Mouse (Mus musculus) cerebellum, adult (tissue): Measurements from ENCODE around the gene Tbxa2r.

ENCODE experiments used
- ATAC-seq: cut with Nextera tagmentation; 2 replicates; pipeline ENCODE4 v1.9.2; 2017; ENCODE audit warnings: mild to moderate bottlenecking, moderate library complexity, mixed read lengths; ENCODE audit not compliant: insufficient number of reproducible peaks, low FRiP score, low TSS enrichment

Tbxa2r gene

DNA sequence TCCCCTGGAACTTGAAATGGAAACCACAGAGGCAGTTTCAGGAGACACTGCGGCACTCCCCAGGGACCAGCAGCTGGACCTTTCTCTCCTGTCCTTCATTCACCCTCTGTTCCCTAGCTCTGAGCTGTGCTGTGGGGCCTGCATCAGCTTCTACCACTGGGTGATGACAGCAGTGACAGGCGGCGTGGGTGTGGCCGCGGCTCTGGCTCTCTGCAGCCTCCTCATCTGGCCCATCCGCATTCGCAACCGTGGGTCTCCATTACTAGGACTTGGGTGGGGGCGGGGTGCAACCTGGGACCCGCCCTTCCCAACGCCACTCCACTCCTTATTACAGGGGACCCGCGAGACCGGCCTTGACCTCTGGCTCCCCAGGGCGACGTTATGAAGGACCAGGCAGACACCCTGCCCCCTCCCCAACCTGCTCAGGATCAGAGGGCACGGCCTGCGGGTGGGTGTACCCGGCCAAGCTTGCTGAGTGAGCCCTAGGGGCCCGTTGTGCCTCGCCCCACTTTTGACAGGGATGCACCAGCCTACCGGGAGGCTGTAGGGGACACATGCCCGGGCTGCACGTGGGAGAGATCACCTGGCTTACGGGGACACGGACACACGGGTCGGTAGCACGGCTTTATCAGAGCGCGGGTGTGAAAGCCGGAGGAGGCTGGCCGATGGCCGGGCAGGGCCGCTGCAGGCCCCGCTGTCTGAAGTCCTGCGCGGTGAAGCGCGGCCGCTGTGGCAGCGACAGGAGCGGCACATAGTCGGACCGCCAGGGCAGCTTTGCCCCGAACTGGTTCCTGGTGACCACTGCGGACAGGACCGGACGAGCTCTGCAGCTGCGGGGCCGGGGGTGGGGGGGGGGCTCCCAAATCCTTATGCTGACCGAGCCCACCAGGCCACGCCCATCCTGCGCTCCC is 35.2 kb downstream of the Tbxa2r start:
- ATAC-seq, result no peak

DNA sequence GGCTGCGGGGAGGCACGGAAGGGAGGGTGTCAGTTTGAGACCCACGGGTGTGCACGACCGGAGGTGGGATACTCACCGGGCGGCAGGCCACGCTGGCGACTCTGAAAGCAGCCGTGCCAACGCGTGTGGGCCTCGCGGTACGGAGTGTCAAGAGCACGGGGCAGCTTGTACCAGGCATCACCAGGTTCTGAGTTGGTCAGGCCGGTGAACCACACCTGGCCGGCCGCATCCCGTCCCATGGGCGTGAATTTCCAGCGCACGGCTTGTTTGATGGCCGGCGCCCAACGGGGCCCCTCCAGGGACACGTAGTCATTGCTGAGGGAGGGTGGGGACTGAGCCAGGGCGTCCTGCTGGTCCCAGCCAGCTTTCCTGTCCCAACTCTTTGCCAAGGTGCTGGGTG is 36.1 kb downstream of the Tbxa2r start:
- no peak for ATAC-seq

DNA sequence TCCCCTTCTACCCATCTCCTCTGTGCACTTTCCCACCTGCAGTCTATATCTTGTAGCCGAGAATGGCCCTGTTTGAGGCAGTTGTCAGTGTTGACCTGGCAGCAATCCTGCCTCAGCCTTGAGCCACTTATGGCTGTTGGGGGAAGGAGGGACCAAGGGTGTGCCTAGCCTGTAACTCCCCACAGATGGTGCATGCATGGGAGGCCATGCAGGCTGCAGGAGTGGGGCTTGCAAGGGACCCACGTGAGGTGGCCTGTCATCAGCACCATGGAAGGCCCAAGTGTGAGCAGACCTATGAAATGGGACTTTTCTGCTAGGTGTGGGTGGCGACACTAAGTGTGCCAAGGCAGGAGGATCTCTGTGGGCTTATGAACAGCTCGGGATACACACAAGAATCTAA is 36.5 kb downstream of the Tbxa2r start:
- ATAC-seq, result no peak

DNA sequence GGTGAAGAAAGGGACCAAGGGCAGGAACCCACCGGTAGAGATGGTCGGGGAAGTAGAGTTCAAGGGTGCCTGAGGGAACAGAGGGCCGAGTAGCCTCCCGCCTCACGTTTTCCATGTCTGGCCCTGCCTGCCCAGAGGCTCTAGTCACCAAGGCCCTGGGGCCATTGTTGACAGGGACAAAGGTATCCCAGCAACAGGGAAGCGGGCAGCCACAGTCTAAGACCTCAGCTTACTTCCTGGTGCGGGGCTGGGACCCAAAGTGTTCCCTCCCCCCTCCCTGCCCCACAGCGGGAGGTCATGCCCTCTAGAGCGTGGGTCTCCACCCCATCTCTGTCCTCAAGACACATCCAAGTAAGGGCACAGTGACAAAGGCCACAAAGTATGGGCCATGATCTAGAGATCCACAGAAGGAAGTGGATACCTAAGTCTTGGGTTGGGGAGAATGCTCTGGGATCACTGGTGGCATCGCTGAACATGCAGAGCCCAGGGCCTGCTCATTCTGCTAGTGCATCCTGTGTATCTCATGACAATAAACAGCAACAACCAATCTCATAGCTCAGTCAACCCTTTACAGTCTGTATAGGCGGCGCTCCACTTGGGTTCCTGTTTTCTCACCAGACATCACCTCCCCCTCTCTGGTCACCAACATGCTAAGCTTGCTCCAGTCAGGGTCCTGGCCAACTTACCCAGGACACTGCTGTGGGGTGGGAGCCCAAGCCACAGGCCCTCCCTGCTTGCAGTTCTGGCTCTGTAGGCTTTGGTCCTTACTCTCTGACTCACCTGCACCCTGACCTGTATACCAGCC is 37.3 kb downstream of the Tbxa2r start, which contains the start of gene 4930404N11Rik:
4930404N11Rik (minus strand) TSS at position 145 of the 805 bp plus-strand sequence.
- no peak for ATAC-seq

DNA sequence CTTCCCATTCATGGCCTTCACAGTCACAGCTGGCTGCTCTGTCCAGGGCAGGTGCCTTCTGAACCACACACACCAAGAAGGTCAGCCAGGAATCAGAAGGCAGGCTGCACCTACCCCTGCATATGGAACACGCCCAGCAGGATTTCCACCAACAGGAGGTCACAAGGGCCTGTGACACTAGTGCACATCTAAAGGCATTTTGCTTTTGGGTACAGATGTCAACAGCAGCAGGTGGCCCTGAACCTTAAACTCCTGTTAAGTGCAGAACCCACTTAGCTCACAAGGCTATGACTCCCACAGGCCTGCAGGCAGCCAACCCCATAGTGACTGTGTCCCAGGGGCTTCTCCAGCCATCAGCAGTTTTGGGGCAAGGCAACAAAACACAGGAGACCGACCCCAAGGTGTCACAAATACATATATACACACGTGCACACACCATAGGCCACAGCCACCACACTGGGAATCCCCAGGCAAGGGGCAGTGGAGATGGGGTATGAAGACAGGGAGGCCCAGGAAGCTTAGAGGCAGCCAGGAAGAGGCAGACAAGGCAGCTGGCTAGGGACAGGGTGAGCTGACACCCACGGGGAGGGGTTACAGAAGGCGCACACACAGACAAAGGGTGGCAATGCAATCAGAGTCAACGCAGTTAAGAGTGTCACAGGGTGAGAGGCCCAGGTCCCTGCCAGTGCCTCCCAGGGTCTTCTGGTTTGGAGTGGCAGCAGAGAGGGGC is 38.1 kb downstream of the Tbxa2r start:
- ATAC-seq, result no peak

DNA sequence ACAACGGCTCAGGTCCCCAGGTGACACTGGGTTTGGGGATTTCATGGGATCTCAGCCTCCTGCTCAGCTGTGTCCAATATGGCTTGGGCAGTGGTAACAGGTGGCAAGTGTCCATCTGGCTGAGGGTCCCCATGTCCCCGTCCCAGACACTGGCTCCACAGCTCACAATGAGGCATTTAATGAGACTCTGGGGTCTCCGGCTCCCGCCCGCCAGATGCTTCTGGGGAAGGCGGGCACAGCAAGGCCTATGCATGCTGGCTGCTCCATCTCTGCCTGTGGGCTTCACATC is 38.6 kb downstream of the Tbxa2r start:
- no peak for ATAC-seq

DNA sequence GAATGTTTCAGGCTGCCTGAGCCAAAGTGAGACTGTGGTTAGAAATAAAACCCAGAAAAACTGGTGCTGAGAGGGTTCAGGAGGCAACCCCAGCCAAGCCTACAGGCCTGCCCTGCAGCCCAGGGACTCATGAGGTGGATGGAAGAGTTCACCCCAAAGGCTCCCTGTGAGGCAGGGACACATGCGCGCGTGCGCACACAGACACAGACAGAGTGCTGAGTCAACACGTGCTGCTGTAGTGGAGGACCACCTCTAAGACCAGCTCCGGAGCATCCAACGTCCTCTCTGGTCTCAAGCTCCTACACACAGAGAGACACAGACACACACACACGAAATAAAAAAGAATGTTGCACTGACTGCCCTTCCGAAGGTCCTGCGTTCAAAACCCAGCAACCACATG is 46.8 kb downstream of the Tbxa2r start:
- no peak for ATAC-seq

DNA sequence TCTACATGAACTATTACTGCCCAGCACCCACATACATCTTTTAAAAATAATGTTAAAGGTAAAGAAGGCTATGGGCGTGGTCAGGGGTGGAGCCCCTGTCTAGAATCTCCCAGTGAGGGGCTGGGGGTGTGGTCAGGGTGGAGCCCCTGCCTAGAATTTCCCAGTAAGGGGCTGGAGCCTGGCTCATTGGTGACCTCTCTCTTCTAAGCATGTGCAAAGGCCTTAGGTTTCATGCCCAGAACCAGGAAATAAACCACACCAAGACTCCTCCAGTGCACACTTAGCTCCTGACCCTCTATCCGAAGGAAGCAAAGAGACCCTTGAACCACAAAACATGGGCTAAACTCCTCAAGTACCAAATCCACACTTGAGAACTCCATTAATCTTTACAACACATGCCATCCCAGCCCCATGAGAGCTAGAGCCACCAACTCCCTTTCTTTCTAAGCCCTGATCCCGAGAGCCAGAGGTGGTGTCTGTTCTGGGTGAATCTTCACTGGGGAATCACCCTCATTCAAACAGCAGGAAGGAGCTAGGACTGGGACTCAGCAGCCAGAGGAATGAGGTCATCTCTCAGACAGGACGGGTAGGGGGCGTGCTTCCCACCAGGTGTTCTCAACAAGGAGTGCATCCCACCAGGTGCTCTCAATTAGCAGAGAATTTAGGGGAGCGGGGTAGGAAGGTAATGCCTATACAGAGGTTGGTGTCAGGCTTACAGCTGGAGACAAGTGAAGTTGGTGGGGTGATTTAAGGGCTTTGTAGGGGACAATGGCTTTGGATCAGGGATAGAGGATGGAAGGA is 48.2 kb downstream of the Tbxa2r start:
- ATAC-seq, result no peak

DNA sequence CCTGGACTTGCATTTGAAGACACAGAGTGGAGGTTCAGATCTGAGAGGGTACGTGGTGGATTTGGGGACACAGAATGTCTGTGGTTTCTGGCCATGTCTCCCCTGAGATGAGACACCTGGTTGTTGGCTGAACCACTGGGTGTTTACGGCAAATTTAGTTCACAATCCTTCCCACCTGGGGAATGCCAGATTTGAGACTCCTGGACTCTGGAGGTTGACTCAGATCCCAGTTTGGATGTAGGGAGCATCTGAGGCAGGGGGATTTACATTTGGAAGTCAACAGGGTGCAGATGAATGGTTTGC is 48.8 kb downstream of the Tbxa2r start:
- ATAC-seq, result no peak

DNA sequence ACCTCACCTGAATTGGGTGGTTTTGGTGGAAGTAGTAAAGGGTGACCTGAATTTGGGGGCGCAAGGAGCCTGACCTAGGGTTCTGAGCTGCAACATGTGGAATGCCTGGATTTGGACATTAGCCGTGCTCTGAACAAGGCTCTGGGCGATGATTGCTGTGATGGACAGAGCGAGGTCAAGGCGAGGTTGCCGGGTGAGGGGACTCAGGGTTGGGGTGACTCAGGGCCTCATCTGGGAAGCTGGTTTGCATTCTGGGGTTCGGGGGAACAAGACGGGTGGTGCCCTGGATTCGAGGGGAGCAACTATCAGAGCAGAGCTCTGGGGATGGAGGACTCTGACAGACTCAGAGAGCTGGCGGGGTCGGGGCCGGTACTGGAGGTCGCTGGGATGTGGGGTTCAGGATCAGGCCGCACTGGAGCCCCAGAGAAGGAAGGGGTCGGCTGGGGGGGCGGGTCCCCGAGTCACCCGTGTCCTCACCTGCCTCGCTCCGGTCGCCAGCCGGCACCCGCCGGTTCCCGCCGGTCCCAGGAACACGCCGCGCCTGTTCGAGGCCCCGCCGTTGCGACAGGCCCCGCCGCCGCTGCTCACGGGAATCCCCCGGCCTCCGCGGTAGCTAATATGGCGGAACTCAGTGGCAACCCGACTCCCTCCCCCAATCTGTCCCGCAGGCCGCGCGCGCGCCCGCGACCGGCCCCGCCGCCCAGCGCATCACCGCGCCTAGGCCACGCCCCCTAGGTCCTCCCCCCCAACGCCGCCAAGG is 49.4 kb downstream of the Tbxa2r start, which contains the start of gene Fzr1:
Fzr1 (minus strand) TSS at position 724 of the 760 bp plus-strand sequence.
- ATAC-seq, result no peak

DNA sequence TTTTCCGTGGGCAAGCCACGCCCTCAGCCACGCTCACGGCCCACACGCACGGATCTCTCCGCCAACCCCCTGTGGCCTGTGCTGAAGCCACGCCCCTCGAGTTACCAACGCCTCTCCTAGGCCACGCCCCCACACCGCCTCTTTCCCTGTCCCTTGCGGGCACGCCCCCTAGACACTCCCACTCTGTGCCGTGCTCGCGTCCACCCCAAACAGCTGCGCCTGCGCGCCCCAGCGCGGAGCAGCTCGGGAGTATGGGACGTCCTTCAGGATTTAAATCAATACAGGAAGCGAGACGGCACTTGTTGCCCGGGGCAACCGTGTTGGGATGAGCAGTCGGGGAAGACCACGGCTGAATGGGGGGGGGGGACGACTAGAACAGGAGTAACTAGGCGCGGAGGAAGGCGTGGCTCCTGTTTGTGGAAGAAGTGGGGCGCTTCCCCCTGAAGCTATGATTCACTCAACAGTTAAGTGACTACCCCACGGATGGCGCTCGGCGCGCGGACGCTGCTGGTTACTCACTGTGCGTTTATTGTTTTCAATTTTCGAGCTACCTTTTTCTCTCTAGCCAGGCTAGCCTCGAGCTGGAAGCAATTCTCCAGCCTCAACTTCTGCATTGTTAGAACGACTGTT is 50.1 kb downstream of the Tbxa2r start:
- ATAC-seq, result peak; percentile 91

DNA sequence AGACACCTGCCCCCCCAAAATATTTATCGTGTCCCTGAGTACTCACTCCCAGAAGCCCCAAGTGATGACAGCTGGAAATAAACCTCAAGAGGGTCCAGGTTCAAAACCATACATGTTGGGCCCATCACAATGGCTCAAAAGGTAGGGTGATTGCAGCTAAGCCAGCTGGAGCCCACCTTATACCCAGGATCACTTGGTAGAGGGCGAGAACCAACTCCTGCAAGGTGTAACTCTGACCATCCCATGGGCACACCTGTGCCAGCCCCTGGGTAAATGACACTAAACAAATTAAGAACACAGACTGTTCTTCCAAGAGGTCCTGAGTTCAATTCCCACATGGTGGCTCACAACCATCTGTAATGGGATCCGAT is 50.6 kb downstream of the Tbxa2r start:
- ATAC-seq, result no peak

DNA sequence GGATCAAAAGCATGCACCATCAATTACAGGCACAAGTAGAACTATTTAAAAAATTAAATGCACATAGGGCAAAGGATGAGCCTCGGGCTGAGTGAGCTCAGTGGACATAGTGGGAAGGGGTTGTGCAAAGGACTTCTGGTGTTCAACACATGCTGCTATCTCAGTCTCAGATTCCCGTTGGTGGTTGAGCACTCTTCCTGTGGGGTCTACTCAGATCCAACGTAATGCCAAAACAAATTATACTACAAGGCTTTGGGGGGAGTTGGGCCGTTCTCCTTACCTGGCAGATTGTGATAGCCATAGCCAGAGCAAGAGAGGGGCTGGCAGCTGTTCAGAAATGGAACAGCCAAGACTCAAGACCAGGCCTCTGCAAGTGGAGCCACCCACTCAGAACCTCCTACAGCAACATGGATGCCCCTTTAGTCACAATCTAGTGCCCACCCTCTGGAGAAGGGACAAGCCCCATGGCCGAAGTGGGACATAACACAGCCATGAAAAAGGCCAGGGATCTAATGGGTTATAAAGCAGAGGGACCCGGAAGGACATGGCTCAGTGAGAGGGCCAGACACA is 51.4 kb downstream of the Tbxa2r start:
- ATAC-seq, result no peak

DNA sequence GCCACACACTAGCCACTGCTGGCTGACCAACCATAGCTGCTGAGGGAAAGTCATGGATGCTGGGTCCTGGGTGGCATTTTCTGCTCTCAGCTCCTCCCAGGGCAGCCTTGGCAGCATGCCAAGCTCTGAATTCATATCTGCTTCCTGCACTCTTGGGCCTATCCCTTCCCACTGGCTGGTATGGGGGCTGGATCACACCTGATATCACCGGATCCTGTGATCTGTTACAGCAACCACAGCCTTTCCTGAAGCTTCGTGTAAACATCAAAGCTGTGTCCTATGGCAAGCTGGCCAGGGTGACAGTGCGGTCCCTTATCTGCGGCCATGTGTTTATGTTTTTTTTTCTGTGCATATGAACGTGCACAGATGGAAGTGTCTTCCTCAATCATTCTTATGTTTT is 53.5 kb downstream of the Tbxa2r start:
- ATAC-seq, result no peak

DNA sequence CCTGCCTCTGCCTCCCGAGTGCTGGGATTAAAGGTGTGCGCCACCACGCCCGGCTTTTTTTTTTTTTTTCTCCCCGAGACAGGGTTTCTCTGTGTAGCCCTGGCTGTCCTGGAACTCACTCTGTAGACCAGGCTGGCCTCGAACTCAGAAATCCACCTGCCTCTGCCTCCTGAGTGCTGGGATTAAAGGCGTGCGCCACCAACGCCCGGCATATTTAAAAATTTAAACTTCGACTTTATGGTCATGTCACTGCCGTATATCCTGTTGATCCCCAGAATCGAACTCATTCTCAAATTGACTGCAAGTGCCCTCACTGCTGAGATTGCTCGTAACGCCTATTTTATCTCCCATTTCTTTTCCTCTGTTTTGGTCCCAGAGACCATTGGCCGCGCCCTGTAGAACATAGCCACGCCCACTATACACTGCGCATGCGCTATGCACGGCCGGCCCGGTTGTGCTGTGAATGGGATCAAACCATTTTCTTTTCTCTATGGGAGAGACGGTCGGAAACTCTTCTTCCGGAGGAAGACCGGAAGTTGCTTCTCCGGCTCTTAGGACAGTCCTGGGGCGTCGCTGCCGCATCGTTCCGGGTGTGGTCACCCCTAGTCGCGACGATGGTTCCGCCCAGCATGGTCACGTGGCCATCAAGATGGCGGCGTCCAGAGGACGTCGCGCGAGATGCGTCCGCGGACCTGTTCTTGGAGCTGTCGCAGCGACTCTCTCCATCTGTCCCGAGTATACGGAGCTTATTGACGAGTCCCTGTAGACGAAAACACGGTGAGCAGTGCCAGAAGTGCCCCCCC is 55.5 kb downstream of the Tbxa2r start, which contains the start of the genes Dohh and Gm48551:
Dohh (plus strand) TSS at position 627 of the 803 bp plus-strand sequence.
Gm48551 (plus strand) TSS at position 665 of the 803 bp plus-strand sequence.
- ATAC-seq, result peak; percentile 94

DNA sequence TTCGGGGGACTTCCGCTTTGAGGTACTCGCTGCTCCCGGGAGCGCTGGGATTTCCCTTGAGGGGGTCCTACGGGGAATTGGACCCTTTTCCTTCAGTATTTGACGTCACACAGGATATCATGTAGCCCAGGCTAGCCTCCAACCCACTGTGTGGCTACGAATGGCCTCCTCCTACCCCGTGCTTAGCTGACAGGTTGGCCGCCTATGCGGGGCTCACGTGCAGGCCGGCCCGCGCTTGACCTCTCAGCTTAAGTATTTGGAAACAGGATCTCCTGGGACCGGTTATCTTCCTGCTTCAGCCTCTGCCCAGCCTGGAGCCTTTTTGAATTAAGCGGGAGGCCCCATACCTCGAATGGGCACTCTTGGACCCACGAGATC is 56.1 kb downstream of the Tbxa2r start:
- ATAC-seq, result no peak
